Comparison of ENCODE assay signal across 11 mouse cellular contexts in the genomic region with DNA sequence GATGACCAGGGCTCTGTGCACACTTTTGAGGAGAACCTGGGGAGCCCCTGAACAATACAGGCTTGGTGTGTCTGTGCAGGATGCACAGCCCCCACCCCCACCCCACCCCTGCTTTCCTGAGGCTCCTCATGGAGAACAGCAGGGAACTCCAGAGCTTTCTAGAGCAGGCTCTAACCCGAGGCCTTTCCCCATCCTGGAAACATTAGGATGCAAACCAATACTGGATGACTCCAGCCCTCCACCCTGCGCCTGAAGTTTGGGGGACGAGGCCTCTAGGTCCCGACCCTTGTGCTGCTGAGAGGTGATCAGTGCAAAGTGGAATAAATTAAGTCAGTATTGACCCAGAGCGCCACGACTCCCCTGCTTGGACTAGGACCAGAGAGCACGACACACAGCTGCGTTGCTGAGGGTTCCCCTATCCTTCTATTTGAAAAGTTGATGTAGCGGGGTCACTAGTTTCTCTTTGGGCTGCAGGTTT. TPM values are rescaled to one million over a fixed set of nuclear protein-coding genes. Genes with fewer than 3 reads are reported as not detected.
DNase-seq lines count a peak whose midpoint lies in the region; ATAC-seq and TF ChIP-seq lines count a peak whose summit lies in the region.
"Had no signal": no experiment of that assay in that cellular context is flagged by ENCODE, and none has a peak within 500 bp of the region (broad histone marks: within the 10 kb centered on the region; RNA-seq: fewer than 3 reads in every experiment).

No protein-coding gene starts in this region.

- DNase-seq in forebrain, embryonic 11.5 days (ENCODE audit: low spot score), result peak; percentile 55
- DNase-seq in forebrain, postnatal 0 days, result no peak
- no peak for DNase-seq in MN1 (ENCODE audit: low spot score)
- DNase-seq: cerebellum, adult 8-10 months; gastrocnemius, postnatal 10 days; thymus, postnatal 25 days had no signal

- H3K4me1 ChIP-seq in forebrain, embryonic 11.5 days (replicated peaks; ENCODE audit: control insufficient read depth, insufficient read depth, low read length), result peaks cover 25% of the 10 kb centered on the region
- H3K4me1 ChIP-seq in forebrain, postnatal 0 days (ENCODE audit: insufficient read depth), result no peaks in the 10 kb centered on the region
- peaks cover 84% of the 10 kb centered on the region for H3K4me1 ChIP-seq in megakaryocyte, embryonic 14.5 days
- H3K4me1 ChIP-seq in limb, embryonic 13.5 days, result peaks cover 54% of the 10 kb centered on the region
- peaks cover 23% of the 10 kb centered on the region; the same call in 1 of the 2 replicates for H3K4me1 ChIP-seq in stomach, embryonic 14.5 days (ENCODE audit: control insufficient read depth, insufficient read depth, low read length)

- no peak for TF ChIP-seq CTCF in forebrain, postnatal 0 days (IDR thresholded peaks at IDR 0.05; ENCODE audit: low read depth)

- H3K27ac ChIP-seq in forebrain, embryonic 11.5 days (ENCODE audit: low read depth, low read length), result no peak overlapping the region
- H3K27ac ChIP-seq in forebrain, postnatal 0 days (ENCODE audit: low read depth, low read length), result no peak overlapping the region
- no peak overlapping the region for H3K27ac ChIP-seq in limb, embryonic 13.5 days
- no peak overlapping the region for H3K27ac ChIP-seq in stomach, embryonic 14.5 days (ENCODE audit: low read length)

- no peaks in the 10 kb centered on the region for H3K36me3 ChIP-seq in forebrain, embryonic 11.5 days (ENCODE audit: control insufficient read depth, insufficient read depth, low read length)
- H3K36me3 ChIP-seq in forebrain, postnatal 0 days (ENCODE audit: insufficient read depth), result no peaks in the 10 kb centered on the region
- H3K36me3 ChIP-seq in megakaryocyte, embryonic 14.5 days (replicated peaks; ENCODE audit: low read length), result peaks cover 58% of the 10 kb centered on the region
- H3K36me3 ChIP-seq in limb, embryonic 13.5 days, result no peaks in the 10 kb centered on the region
- no peaks in the 10 kb centered on the region for H3K36me3 ChIP-seq in stomach, embryonic 14.5 days (ENCODE audit: control insufficient read depth, insufficient read depth, low read length)

- WGBS in forebrain, embryonic 11.5 days, result 0% methylated on average over 9 of the region's 9 CpGs
- WGBS in forebrain, postnatal 0 days, result 3% methylated on average over 9 of the region's 9 CpGs
- WGBS in limb, embryonic 13.5 days, result 19% methylated on average over 9 of the region's 9 CpGs
- WGBS in stomach, embryonic 14.5 days, result 16% methylated on average over 9 of the region's 9 CpGs

- no peak overlapping the region; the same call in 1 of the 2 replicates for H3K4me2 ChIP-seq in forebrain, embryonic 11.5 days (ENCODE audit: low read depth, low read length, severe bottlenecking)
- H3K4me2 ChIP-seq in forebrain, postnatal 0 days (ENCODE audit: low read depth), result no peak overlapping the region
- H3K4me2 ChIP-seq in limb, embryonic 13.5 days (replicated peaks), result peak overlapping the region; percentile 65
- H3K4me2 ChIP-seq in stomach, embryonic 14.5 days (replicated peaks; ENCODE audit: low read depth, low read length), result peak overlapping the region; percentile 53; the same call in 1 of the 2 replicates

- no peak overlapping the region for H3K4me3 ChIP-seq in forebrain, embryonic 11.5 days (ENCODE audit: low read depth, low read length)
- no peak overlapping the region for H3K4me3 ChIP-seq in forebrain, postnatal 0 days (ENCODE audit: low read depth, low read length)
- H3K4me3 ChIP-seq in megakaryocyte, embryonic 14.5 days (replicated peaks), result peak overlapping the region; percentile 97
- peak overlapping the region; percentile 39 for H3K4me3 ChIP-seq in limb, embryonic 13.5 days
- H3K4me3 ChIP-seq in stomach, embryonic 14.5 days (ENCODE audit: low read depth, low read length), result peak overlapping the region; percentile 25; the same call in 1 of the 2 replicates

- no peak overlapping the region for H3K9ac ChIP-seq in forebrain, embryonic 11.5 days (ENCODE audit: low read length)
- no peak overlapping the region for H3K9ac ChIP-seq in forebrain, postnatal 0 days
- H3K9ac ChIP-seq in limb, embryonic 13.5 days, result no peak overlapping the region
- no peak overlapping the region for H3K9ac ChIP-seq in stomach, embryonic 14.5 days (replicated peaks; ENCODE audit: low read depth, low read length)

- peaks cover 99% of the 10 kb centered on the region for H3K27me3 ChIP-seq in forebrain, embryonic 11.5 days (ENCODE audit: control insufficient read depth, insufficient read depth, low read length)
- peaks cover 95% of the 10 kb centered on the region for H3K27me3 ChIP-seq in forebrain, postnatal 0 days (ENCODE audit: insufficient read depth, low read length)
- H3K27me3 ChIP-seq in megakaryocyte, embryonic 14.5 days (replicated peaks), result peaks cover 3% of the 10 kb centered on the region
- H3K27me3 ChIP-seq in limb, embryonic 13.5 days, result peaks cover 100% of the 10 kb centered on the region
- peaks cover 84% of the 10 kb centered on the region for H3K27me3 ChIP-seq in stomach, embryonic 14.5 days (ENCODE audit: control insufficient read depth, insufficient read depth, low read length)

- no peak for ATAC-seq in forebrain, embryonic 11.5 days (replicated peaks; ENCODE audit: low FRiP score)
- no peak for ATAC-seq in forebrain, postnatal 0 days
- ATAC-seq in megakaryocyte, adult 5-6 weeks (ENCODE audit: poor library complexity, severe bottlenecking), result no peak
- no peak for ATAC-seq in limb, embryonic 13.5 days (ENCODE audit: low FRiP score, low read depth)
- no peak for ATAC-seq in stomach, embryonic 14.5 days (ENCODE audit: insufficient number of reproducible peaks, insufficient read depth, low FRiP score, low read depth)
- no peak for ATAC-seq in activated CD4-positive, CD25-positive, alpha-beta regulatory T cell, adult 4 months

- no peaks in the 10 kb centered on the region for H3K9me3 ChIP-seq in forebrain, embryonic 11.5 days (ENCODE audit: control insufficient read depth, low read length)
- H3K9me3 ChIP-seq in forebrain, postnatal 0 days (ENCODE audit: low read length), result no peaks in the 10 kb centered on the region
- no peaks in the 10 kb centered on the region for H3K9me3 ChIP-seq in megakaryocyte, embryonic 14.5 days
- no peaks in the 10 kb centered on the region for H3K9me3 ChIP-seq in limb, embryonic 13.5 days
- H3K9me3 ChIP-seq in stomach, embryonic 14.5 days (ENCODE audit: control insufficient read depth, low read depth, low read length), result no peaks in the 10 kb centered on the region

RNA-seq across cellular contexts. Expression of gene Gbx2, which starts 4.4 kb away (rescaled TPM):
- polyA plus RNA-seq in forebrain, embryonic 11.5 days (2014; fragmentation: Nextera tagmentation; extraction: Ambion mirVana), result 5.0 and 6.7 TPM in 2 replicates
- 9.2 and 14.4 TPM in 2 replicates for total RNA-seq in forebrain, postnatal 0 days (2014; rRNA removed)
- polyA plus RNA-seq in forebrain, postnatal 0 days (2015; fragmentation: Nextera tagmentation; extraction: Ambion mirVana), result 9.1 and 21.2 TPM in 2 replicates
- polyA plus RNA-seq in megakaryocyte, embryonic 14.5 days (2012; ENCODE audit: insufficient read depth, low replicate concordance), result 68.4 and 75.9 TPM in 2 replicates
- total RNA-seq in megakaryocyte, adult 5-6 weeks (2015), result not detected in 2 replicates
- not detected in 2 replicates for total RNA-seq in megakaryocyte, adult 5-6 weeks (2017)
- 0.11 and 0.31 TPM in 2 replicates for polyA plus RNA-seq in limb, embryonic 13.5 days (2015; fragmentation: Nextera tagmentation; extraction: Ambion mirVana)
- polyA plus RNA-seq in stomach, embryonic 14.5 days (2014; fragmentation: Nextera tagmentation; extraction: Ambion mirVana), result 0.35 TPM in 1 of 2 replicates, not detected in the other
- not detected for polyA plus RNA-seq in activated CD4-positive, CD25-positive, alpha-beta regulatory T cell, adult 4 months (2017; shearing (Covaris generic))
- total RNA-seq: gastrocnemius, postnatal 10 days had no signal

Comparison
In these comparisons a context has a peak if more than half of its experiments do, and no peak if none do; other contexts are left out.
1. H3K4me2 ChIP-seq: peak in limb, embryonic 13.5 days (single experiment) and stomach, embryonic 14.5 days (single experiment); none in forebrain, embryonic 11.5 days (single experiment) and forebrain, postnatal 0 days (single experiment).
2. H3K4me3 ChIP-seq: peak in megakaryocyte, embryonic 14.5 days (single experiment), limb, embryonic 13.5 days (single experiment) and stomach, embryonic 14.5 days (single experiment); none in forebrain, embryonic 11.5 days (single experiment) and forebrain, postnatal 0 days (single experiment).